Mouse (Mus musculus) gonadal fat pad, adult 2 months (tissue): ENCODE measurements at regions not wholly inside any gene's neighbourhood (a gene's known extent, or its start where the extent isn't known, plus 50 kb on each side); places are given as distances from the start of the nearest gene placed in this dataset.
"Not testable (repeated sequence)": the region's sequence is repeated elsewhere in the genome, so short reads cannot be mapped to it uniquely, and the experiment has no call there.

Source experiments
- DNase-seq: peaks from one replicate; pipeline ENCODE4 v3.0.0-alpha.2; 2012; ENCODE audit warnings: low read depth

- DNase-seq: not testable (repeated sequence)
These were observed 60.9 kb upstream of the Acpp start for GRCm38 (mm10) chr9:104398484-104398883.

DNA sequence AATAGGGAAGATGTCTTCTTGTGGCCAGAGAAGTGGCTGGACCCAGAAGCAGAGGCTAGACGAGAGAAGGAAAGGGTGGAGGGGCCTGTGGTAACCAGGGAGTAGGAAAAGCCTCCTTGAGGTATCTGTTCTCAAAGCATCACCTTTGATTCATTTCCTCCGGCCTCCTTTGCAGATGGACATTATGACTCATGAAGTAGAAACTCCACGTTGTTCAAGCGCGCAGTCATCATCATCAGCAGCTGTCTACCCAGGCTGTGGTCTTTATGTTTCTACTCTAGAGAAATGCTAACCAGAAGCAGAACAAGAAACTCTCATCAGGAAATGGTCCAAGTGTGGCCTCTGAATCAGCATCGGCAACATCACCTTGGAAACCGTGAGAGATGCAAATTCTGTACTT lies 50.3 kb upstream of the Acpp start:
- DNase-seq: no peak
